26 mouse cellular contexts compared by ENCODE assay signal in the genomic region with DNA sequence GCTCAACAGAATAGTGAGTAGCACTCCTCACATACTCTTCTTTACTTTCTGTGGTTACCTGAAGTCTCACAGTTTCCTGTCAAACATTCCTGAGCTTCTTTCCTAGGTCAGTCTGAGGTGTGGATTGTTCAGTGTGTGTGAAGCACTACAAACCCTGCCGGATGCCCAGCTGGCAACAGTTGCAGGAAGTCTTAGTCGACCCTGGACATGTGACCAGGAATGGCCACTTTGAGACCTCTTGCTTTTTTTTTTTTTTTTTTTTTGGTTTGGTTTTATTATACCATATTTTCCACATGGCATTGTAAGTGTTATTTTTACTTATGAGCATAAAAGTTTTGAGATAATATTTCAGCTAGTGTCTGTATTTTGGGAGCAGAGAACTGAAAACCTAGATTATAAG.
"Had no signal": no experiment of that assay in that cellular context is flagged by ENCODE, and none has a peak within 500 bp of the region (broad histone marks: within the 10 kb centered on the region; RNA-seq: fewer than 3 reads in every experiment).

No protein-coding gene starts in this region.

- H3K9me3 ChIP-seq: heart, embryonic 13.5 days; heart, embryonic 15.5 days; hindbrain, embryonic 13.5 days; hindbrain, embryonic 15.5 days; limb, embryonic 10.5 days; limb, embryonic 12.5 days; liver, embryonic 13.5 days had no signal

- ATAC-seq: hindbrain, postnatal 0 days; intestine, embryonic 16.5 days had no signal

- H3K4me3 ChIP-seq: heart, adult 2 months; heart, embryonic 13.5 days; heart, embryonic 15.5 days; hindbrain, embryonic 13.5 days; hindbrain, embryonic 15.5 days; layer of hippocampus, adult 2 months; left cerebral cortex, adult 2 months; limb, embryonic 10.5 days; limb, embryonic 12.5 days; liver, embryonic 13.5 days had no signal

- DNase-seq: gastrocnemius, postnatal 14 days; gastrocnemius, postnatal 36 days; heart, adult 11 months; heart, adult 2 months; heart, postnatal 14 days; heart, postnatal 36 days; kidney, adult 11 months; kidney, adult 2 months; kidney, adult 9 months; kidney, postnatal 10 days; kidney, postnatal 25 days; kidney, postnatal 4 days; liver; liver, embryonic 13.5 days had no signal

- H3K4me2 ChIP-seq: heart, embryonic 11.5 days; heart, embryonic 13.5 days; heart, embryonic 15.5 days; hindbrain, embryonic 13.5 days; hindbrain, embryonic 15.5 days; limb, embryonic 12.5 days; liver, embryonic 11.5 days; liver, embryonic 13.5 days had no signal

- H3K27me3 ChIP-seq: heart, embryonic 13.5 days; heart, embryonic 15.5 days; hindbrain, embryonic 13.5 days; hindbrain, embryonic 15.5 days; limb, embryonic 12.5 days; liver, embryonic 13.5 days had no signal

- H3K27ac ChIP-seq: heart, adult 2 months; heart, embryonic 13.5 days; heart, embryonic 15.5 days; hindbrain, embryonic 13.5 days; hindbrain, embryonic 15.5 days; hindbrain, postnatal 0 days; layer of hippocampus, adult 2 months; left cerebral cortex, adult 2 months; limb, embryonic 10.5 days; limb, embryonic 12.5 days; liver, embryonic 13.5 days had no signal

- H3K36me3 ChIP-seq: heart, embryonic 13.5 days; heart, embryonic 15.5 days; hindbrain, embryonic 13.5 days; hindbrain, embryonic 15.5 days; limb, embryonic 10.5 days; limb, embryonic 12.5 days; liver, embryonic 13.5 days had no signal

- H3K9ac ChIP-seq: heart, embryonic 13.5 days; heart, embryonic 15.5 days; hindbrain, embryonic 13.5 days; hindbrain, embryonic 15.5 days; limb, embryonic 12.5 days; liver, embryonic 13.5 days had no signal

- H3K4me1 ChIP-seq: limb, embryonic 10.5 days; limb, embryonic 12.5 days had no signal
